Mouse (Mus musculus) embryonic facial prominence, embryonic 11.5 days (tissue): Measurements from ENCODE around the gene Stat5b. TPM values are rescaled to one million over a fixed set of nuclear protein-coding genes. Genes with fewer than 3 reads are reported as not detected.

Experiments
- ATAC-seq: fragments of 200-750 bp; cut with Nextera tagmentation; replicated peaks from 2 replicates; pipeline ENCODE4 v1.8.0; 2017; ENCODE audit warnings: low read depth; ENCODE audit not compliant: insufficient number of reproducible peaks, low FRiP score, low TSS enrichment
- DNase-seq: peaks from one replicate; pipeline ENCODE4 v3.0.0-alpha.2; 2015; ENCODE audit warnings: low spot score
- H3K27ac ChIP-seq: fragments of 300-500 bp; sonication (generic); replicated peaks from 2 replicates; pipeline ENCODE4 v1.5.1; 2014; ENCODE audit warnings: mild to moderate bottlenecking, low read depth, low read length, control low read depth
- H3K27me3 ChIP-seq: fragments of 300-500 bp; sonication (generic); 2 replicates; pipeline ENCODE4 v1.6.1; 2014; ENCODE audit warnings: mild to moderate bottlenecking, low read length, moderate library complexity, mixed read lengths; ENCODE audit not compliant: control insufficient read depth, insufficient read depth
- H3K36me3 ChIP-seq: fragments of 300-500 bp; sonication (generic); replicated peaks from 2 replicates; pipeline ENCODE4 v1.6.1; 2014; ENCODE audit warnings: low read depth, mild to moderate bottlenecking, low read length, moderate library complexity, mixed read lengths; ENCODE audit not compliant: control insufficient read depth, insufficient read depth
- H3K4me1 ChIP-seq: fragments of 300-500 bp; sonication (generic); 2 replicates; pipeline ENCODE4 v1.6.1; 2014; ENCODE audit warnings: low read length, mixed read lengths; ENCODE audit not compliant: control insufficient read depth, insufficient read depth
- H3K4me2 ChIP-seq: fragments of 300-500 bp; sonication (generic); 2 replicates; pipeline ENCODE4 v1.6.1; 2014; ENCODE audit warnings: low read depth, mild to moderate bottlenecking, control low read depth, low read length, moderate library complexity
- H3K4me3 ChIP-seq: fragments of 300-500 bp; sonication (generic); 2 replicates; pipeline ENCODE4 v1.5.1; 2014; ENCODE audit warnings: low read depth, low read length, control low read depth
- H3K9ac ChIP-seq: fragments of 300-500 bp; sonication (generic); replicated peaks from 2 replicates; pipeline ENCODE4 v1.6.1; 2014; ENCODE audit warnings: mild to moderate bottlenecking, control low read depth, low read length
- H3K9me3 ChIP-seq: fragments of 300-500 bp; sonication (generic); replicated peaks from 2 replicates; pipeline ENCODE4 v1.6.1; 2016; ENCODE audit warnings: mild to moderate bottlenecking, low read length, inconsistent platforms, mixed read lengths; ENCODE audit not compliant: control insufficient read depth
- whole genome bisulfite sequencing: fragments of 180-500 bp; shearing (Covaris S2); extraction: QIAGEN DNeasy Blood & Tissue Kit; methylation state at CpG from one replicate; pipeline ENCODE4 v1.1.7; 2014; 5-methylcytosine and 5-hydroxymethylcytosine counted together
- polyA plus RNA-seq: library from polyadenylated mRNA; unstranded; fragments of >200 nt; fragmentation: Nextera tagmentation; extraction: Ambion mirVana; gene quantifications from 2 replicates; pipeline ENCODE4 v1.2.1, GENCODE M21; 2014

The Stat5b gene
- polyA plus RNA-seq, 1 experiment from 2014 or later: 17.9 TPM

DNA sequence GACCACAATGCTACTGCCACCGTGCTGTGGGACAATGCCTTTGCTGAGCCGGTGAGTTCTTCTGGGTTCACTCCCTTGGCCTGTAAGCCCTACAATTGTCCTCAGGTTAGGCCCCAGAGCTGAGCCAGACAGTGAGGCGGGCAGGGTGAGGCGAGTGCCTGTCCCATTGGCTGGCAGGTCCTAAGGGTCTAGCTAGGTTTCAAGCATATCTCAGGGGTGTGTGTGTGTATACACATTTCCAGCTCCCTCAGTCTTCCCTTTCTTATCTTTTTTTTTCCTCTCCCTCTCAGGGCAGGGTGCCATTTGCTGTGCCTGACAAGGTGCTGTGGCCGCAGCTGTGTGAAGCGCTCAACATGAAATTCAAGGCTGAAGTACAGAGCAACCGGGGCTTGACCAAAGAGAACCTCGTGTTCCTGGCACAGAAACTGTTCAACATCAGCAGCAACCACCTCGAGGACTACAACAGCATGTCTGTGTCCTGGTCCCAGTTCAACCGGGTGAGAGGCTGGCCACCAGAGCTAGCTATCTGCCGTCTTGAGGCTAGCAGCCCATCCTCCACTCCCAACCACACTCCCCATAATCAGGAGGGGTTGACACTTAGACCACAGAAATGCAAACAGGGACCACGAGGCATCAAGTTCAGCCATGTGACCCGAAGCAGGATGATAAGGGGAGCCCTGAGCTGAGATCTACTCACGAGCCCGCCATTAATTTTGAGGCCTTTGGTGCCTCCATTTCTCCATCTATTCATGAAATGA is 29.0 kb upstream of the Stat5b start:
- Histone ChIP-seq H3K4me2 (no peak overlapping the region), H3K4me1 (no peaks in the 10 kb centered on the region), H3K4me3 (no peak overlapping the region), H3K9ac (no peak overlapping the region), H3K9me3 (no peaks in the 10 kb centered on the region), H3K36me3 (no peaks in the 10 kb centered on the region), H3K27ac (no peak overlapping the region), H3K27me3 (no peaks in the 10 kb centered on the region)
- no peak for ATAC-seq
- 83% methylated on average over 15 of the region's 15 CpGs for WGBS
- DNase-seq: no peak

DNA sequence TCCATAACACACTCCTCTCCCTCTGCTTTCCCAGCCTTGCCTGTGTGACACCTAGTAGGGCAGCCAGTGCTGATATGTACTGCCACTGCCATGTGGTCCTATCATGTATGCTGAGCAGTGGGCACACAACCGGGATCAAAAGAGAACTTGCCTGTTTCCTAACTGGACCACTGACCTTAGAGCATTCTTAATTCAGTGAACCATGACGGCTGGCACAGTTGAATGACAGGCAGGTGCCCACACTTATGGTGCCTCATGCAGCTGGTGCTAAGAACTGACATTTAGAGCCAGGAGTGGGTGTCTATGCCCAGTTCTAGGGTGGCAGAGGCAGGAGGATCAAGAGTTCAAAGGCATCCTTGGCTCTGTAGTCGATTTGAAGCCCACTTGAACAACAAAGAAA is 25.2 kb upstream of the Stat5b start:
- H3K27ac ChIP-seq: no peak overlapping the region
- no peaks in the 10 kb centered on the region for H3K36me3 ChIP-seq
- no peak overlapping the region for H3K4me3 ChIP-seq
- WGBS: 78% methylated on average over 3 of the region's 3 CpGs
- no peaks in the 10 kb centered on the region for H3K9me3 ChIP-seq
- DNase-seq: no peak
- no peak overlapping the region for H3K9ac ChIP-seq
- no peaks in the 10 kb centered on the region for H3K4me1 ChIP-seq
- H3K4me2 ChIP-seq: no peak overlapping the region
- no peak for ATAC-seq
- H3K27me3 ChIP-seq: no peaks in the 10 kb centered on the region

DNA sequence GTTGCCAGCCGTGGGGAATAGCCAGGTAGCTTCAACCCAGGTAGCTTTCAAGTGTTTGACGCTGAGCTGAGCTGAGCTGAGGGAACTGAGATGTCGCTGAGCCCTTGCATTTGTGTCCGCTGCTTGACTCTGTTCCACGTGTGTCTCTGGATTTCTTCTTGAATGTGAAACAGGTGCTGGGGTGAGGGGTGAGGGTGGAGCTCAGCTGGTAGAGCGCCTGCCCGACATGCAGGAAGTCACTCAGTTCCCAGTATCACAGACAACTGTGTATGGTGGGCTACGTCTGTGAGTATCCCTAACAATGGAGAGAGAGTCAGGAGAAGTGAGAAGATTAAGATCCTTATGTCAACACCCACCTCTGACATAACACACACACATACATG is 20.4 kb upstream of the Stat5b start:
- ATAC-seq (no peak), DNase-seq (no peak)
- Histone ChIP-seq H3K27ac (no peak overlapping the region), H3K27me3 (no peaks in the 10 kb centered on the region), H3K9me3 (no peaks in the 10 kb centered on the region), H3K36me3 (no peaks in the 10 kb centered on the region), H3K4me1 (no peaks in the 10 kb centered on the region), H3K4me3 (no peak overlapping the region), H3K9ac (no peak overlapping the region), H3K4me2 (no peak overlapping the region)
- WGBS: 67% methylated on average over 8 of the region's 8 CpGs

DNA sequence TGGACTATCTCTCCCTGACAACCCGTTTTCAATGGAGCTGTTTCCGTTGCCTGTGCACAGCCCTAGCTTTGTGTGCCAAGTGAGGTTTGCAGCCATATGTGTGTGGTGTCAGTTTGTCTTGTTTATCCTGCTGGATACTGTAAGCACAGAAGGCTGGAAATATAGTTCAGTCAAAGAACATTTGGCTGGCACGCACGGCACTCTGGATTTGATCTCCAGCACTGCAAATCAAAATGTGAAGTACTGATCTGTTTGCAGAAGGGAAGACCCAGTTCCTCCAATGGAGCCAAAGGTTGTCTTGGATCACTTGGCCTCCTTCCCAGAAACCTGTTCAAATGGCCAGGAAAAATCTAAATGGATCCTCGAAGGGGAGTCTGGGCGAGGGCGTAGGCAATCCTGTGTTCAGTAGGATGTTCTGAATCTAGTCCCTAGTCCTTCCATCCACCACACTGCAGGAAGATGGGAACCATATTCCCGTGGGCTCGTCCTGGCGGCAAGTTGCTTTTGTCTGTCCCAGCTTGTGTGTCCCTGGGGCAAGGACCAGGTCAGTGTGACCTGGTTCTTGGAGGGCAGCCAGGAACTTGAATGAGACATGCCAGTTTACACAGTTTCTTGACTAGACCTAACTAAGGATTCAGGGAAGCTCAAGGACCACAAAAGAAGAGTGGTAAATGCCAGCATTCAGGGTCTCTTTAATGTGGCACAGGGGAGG is 19.9 kb upstream of the Stat5b start:
- Histone ChIP-seq H3K9ac (no peak overlapping the region), H3K4me3 (no peak overlapping the region), H3K4me2 (no peak overlapping the region), H3K9me3 (no peaks in the 10 kb centered on the region), H3K36me3 (no peaks in the 10 kb centered on the region), H3K27me3 (no peaks in the 10 kb centered on the region), H3K4me1 (no peaks in the 10 kb centered on the region), H3K27ac (no peak overlapping the region)
- ATAC-seq (no peak), DNase-seq (no peak)
- 84% methylated on average over 10 of the region's 10 CpGs for WGBS

DNA sequence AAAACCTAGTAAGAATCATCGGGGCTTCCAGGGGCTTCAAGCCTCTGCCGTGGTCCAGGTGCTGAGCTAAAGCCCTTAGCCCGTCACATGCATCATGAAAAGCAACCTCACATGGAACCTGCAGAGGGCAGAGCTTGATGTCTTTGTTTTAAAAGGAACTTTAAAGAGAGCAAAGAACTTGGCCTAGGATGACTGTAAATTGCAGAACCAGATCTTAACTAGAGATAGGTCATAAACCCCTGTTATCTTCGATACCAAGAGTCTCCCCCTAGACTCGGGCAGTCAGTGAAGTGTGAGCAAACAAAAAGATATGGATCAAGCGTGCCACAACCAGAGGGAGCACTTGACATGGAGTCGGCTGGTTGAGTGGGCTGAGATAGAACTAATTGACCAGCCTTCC is 15.1 kb upstream of the Stat5b start:
- no peak overlapping the region for H3K9ac ChIP-seq
- 80% methylated on average over 7 of the region's 7 CpGs for WGBS
- H3K27ac ChIP-seq: no peak overlapping the region

DNA sequence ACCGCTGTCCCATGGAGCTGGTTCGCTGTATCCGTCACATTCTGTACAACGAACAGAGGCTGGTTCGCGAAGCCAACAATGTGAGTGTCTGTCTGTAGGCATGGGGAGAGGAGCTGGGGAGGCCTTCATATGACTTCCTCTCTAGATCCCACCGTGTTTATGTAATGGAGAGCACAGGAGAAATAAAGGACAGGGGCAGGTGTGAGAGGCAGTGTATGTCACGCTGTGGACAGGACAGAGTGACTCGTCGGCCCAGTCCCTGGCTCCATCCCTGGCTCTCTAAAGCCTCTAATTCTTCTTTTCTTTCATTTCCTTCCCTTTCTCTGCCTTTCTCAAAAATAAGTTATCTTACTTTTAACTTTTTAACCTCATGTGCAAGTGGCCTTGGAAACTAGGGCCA is 12.6 kb upstream of the Stat5b start:
- H3K27me3 ChIP-seq: peaks cover 14% of the 10 kb centered on the region
- H3K9me3 ChIP-seq: no peaks in the 10 kb centered on the region
- 86% methylated on average over 10 of the region's 10 CpGs for WGBS
- no peaks in the 10 kb centered on the region for H3K36me3 ChIP-seq
- H3K9ac ChIP-seq: no peak overlapping the region
- no peaks in the 10 kb centered on the region; the same call in 1 of the 2 replicates for H3K4me1 ChIP-seq
- DNase-seq: no peak
- H3K4me2 ChIP-seq: no peak overlapping the region
- no peak overlapping the region for H3K27ac ChIP-seq
- no peak overlapping the region for H3K4me3 ChIP-seq
- ATAC-seq: no peak

More for the DNA sequence above, 15.1 kb upstream of the Stat5b start:
- H3K4me2 ChIP-seq: no peak overlapping the region
- H3K4me3 ChIP-seq: no peak overlapping the region
- no peak for ATAC-seq
- H3K4me1 ChIP-seq: no peaks in the 10 kb centered on the region; the same call in 1 of the 2 replicates
- H3K27me3 ChIP-seq: peaks cover 7% of the 10 kb centered on the region
- no peak for DNase-seq
- no peaks in the 10 kb centered on the region for H3K36me3 ChIP-seq
- H3K9me3 ChIP-seq: no peaks in the 10 kb centered on the region

DNA sequence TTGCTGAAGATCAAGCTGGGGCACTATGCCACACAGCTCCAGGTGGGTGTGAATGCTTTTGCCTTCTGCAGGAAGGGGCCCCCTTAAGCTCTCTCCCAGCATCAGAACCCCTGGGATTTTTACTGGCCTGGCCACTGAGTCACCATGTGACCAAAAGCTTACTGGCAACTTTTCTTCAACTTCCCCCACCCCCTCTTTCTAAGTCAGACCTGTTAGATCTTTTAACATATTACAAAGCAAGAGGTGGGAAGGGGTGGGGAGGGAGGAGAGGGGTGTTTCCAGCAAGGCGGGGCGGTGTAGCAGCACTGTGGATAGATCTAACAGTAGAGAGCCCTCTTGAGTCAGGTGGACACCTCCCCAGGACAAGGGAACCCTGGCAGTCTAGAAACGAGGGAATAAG is 11.3 kb upstream of the Stat5b start:
- DNase-seq: no peak
- Histone ChIP-seq H3K36me3 (no peaks in the 10 kb centered on the region), H3K27ac (no peak overlapping the region), H3K27me3 (peaks cover 14% of the 10 kb centered on the region), H3K4me2 (no peak overlapping the region), H3K4me1 (no peaks in the 10 kb centered on the region; the same call in 1 of the 2 replicates), H3K9ac (no peak overlapping the region), H3K9me3 (no peaks in the 10 kb centered on the region), H3K4me3 (no peak overlapping the region)
- no peak for ATAC-seq
- WGBS: 34% methylated on average over 3 of the region's 3 CpGs

DNA sequence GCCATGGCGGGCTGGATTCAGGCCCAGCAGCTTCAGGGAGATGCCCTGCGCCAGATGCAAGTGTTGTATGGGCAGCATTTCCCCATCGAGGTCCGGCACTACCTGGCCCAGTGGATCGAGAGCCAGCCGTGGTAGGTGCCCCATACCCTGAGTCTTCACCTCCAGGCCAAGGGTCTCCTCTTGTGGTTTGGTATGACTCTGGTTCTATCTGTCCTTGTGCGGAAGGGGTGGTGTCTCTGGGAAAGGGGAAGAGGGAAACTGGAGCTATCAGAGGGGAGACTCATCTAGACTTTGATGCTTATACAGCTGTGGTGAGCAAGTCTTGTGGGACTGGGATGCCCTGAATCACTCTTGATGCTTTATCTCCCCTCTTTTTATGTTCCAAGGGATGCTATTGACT is 10.8 kb upstream of the Stat5b start:
- 78% methylated on average over 7 of the region's 7 CpGs for WGBS
- Histone ChIP-seq H3K27ac (no peak overlapping the region), H3K9me3 (no peaks in the 10 kb centered on the region), H3K4me3 (no peak overlapping the region), H3K9ac (no peak overlapping the region), H3K36me3 (no peaks in the 10 kb centered on the region), H3K4me1 (no peaks in the 10 kb centered on the region; the same call in 1 of the 2 replicates), H3K4me2 (no peak overlapping the region), H3K27me3 (peaks cover 14% of the 10 kb centered on the region)
- ATAC-seq: no peak
- DNase-seq: no peak
